Mouse (Mus musculus) thymus, postnatal 4 days (tissue): ENCODE results near the gene Loxl1.

ENCODE experiments used
- DNase-seq: peaks from one replicate; pipeline ENCODE4 v3.0.0; 2021

Gene Loxl1

DNA sequence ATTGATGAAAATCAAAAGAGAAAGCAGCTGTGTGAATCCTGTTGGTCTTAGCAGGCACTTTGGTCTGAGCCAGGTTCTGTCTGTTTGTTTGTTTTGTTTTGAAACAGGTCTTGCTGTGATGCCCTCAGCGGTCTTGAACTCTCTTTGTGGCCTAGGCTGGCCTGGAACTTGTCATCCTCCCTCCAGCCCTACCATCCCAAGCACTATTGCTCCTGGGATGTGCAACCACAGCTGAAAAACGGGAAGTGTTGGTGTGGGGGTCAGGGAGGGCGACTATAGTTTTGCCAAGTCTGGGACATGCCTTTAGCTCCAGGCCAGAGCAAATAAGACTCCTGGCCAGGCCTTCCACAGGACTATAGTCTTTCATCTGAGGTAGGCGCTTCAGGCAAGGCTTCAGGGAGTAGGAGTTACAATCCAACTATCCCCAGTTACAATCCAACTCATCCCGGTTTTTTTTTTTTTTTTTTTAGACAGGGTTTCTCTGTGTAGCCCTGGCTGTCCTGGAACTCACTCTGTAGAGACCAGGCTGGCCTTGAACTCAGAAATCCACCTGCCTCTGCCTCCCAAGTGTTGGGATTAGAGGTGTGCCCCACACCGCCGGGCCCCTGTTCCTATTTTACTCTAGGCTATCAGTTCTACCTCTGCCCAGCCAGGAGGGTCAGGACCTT, 64.1 kb downstream of the Loxl1 start:
- DNase-seq = no peak

DNA sequence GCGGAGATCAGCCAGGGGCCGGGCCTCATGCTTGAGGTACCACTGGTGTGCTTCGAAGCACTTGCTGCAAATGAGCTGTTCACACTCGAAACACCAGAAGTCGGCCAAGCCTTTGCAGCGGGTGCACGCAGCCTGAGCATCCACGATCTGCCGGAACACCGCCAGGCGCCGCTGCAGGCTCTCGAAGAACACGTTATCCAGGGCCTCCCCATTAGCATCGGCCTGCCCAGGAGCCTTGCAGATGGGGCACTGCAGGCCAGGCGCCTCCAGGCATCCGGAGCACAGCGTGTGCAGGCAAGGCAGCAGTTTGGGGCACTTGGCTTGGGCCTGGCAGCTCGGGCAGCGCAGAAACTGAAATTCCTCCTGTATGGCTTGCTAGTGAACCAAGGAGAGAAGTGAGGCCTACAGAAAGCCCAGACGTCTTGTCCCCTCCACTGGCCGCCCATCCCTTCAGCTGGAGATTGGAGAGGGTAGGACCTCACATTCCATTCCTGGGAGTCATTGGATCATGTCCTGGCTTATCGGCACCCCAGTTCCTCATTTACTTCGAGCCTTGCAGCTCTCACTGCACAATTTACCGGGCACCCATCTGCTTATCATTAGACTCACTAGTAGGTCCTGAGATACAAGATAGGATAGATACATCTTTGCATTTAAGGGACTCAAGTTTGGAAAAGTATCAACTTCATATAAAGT, 65.8 kb downstream of the Loxl1 start:
- peak; percentile 91 for DNase-seq

DNA sequence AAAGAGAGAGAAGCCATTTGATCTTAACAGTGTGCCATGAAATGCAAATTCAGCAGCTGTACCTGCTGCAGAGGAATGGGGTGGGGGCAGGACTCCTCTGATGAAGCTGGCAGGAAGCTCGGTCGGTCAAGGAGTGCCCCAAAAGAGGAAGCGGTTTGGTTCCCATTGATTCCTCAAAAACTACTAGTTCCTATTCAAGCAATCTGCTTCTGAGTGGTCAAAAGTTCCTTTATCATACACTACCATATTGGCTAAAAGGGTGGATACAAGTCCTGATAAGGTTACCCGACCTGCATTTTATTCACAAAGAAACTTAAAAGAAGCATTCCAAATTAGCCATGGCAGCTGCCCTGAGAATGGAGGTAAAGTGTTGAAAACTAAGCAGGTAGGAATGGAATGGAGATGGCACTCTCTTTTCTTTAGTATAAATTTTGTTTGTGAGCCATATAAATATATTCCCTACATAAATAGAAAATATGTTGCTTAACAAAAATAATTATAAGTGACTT, 66.8 kb downstream of the Loxl1 start:
- no peak for DNase-seq

DNA sequence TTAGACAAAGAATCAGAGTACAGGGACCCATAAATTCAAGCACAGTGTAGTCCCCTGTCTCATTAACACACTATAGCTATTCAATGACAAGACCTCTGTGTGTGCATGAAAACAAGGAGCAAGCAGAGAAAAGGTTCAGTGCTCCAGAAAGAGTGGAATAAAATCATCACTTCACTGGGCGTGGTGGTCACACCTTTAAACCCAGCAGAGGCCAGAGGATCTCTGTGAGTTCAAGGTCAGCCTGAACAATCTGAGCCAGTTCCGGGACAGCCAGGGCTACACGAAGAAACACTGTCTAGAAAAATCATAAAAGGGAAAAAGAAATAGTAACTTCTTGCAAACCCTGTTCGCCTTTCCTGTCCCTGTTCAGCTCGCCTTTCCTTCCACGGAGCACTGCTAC, 69.3 kb downstream of the Loxl1 start:
- no peak for DNase-seq

DNA sequence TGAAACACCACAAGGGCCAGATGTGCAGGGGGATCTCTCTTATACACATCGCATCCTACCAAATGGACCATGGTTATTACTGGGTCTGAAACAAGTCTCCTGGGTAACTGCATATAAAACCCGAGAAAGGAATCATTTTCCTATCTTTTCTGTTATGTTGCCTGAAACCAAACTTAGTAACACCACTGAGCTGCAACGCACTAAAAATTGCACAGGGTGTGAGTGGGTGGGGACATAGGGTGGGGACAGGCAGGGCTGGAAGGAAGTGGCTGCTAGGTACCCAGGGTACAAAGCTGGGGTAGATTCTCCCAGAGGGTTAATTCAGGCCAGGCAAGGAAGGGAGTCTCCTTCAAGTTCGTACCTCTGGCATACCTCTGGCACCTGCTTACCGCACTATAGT, 70.3 kb downstream of the Loxl1 start:
- DNase-seq = no peak

DNA sequence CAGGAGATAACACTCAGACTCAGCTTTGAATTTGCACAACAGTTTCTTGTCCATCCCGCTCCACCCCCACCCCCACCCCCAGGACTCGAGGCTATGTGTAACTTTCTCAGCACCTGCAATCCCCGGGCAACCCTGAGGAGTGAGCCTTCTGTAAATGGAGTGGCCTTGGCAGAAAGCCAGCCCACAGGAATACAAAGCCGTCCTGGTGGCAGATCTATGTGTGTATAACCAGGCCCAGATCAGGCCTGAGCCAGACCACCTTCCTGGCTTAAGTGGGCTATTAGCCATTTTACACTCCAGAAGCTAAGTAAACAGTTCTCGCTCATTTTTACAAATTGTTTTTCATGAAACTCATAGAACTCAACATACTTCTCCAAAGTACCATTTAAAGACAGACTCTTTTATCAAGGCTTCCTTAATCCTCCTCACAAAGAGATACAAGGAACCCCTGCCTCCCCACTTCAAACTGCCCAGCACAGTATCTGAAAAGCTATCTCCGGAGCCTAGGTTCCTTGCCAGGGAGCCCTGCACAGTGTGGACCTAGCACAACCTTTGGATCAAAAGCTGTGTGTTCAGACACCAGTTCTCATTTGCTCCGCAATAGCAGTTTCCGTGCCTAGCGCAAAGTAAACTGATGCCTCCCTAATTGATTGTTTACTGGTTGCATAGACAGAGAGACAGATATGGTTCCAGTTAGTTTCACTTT, 71.1 kb downstream of the Loxl1 start:
- DNase-seq = no peak
